Mouse (Mus musculus) kidney, adult 2 months (tissue): Measurements from ENCODE around the gene Vps36.

ENCODE experiments used
- CTCF ChIP-seq: fragments of 200-500 bp; conservative IDR thresholded peaks from 2 replicates; pipeline ENCODE4 v1.5.1; 2011; ENCODE audit warnings: low read depth, mild to moderate bottlenecking, control low read depth, low read length, moderate library complexity, mixed read lengths; ENCODE audit not compliant: insufficient read depth, insufficient read length
- POLR2A ChIP-seq: fragments of 200-500 bp; IDR thresholded peaks from one replicate; pipeline ENCODE4 v1.6.1; 2011; ENCODE audit warnings: low read depth, low read length, control low read depth

- no peak for TF ChIP-seq CTCF
- no peak for TF ChIP-seq POLR2A
These were observed 72.2 kb downstream of the Vps36 start for GRCm38 (mm10) chr8:22264787-22265186.
